Mouse (Mus musculus): ENCODE measurements around the gene Irx6. TPM values are rescaled to one million over a fixed set of nuclear protein-coding genes. Genes with fewer than 3 reads are reported as not detected.

Gene Irx6
- polyA plus RNA-seq, 1 experiment from 2014 or later, result not detected

- Histone ChIP-seq H3K4me1 (ENCODE audit: insufficient read depth) (no peaks in the 10 kb centered on the region), H3K9ac (no peak overlapping the region), H3K9me3 (ENCODE audit: low read depth, low read length) (no peaks in the 10 kb centered on the region), H3K36me3 (ENCODE audit: insufficient read depth) (no peaks in the 10 kb centered on the region), H3K4me2 (no peak overlapping the region), H3K27me3 (ENCODE audit: insufficient read depth, low read length) (peaks cover 54% of the 10 kb centered on the region), H3K4me3 (ENCODE audit: low read depth, low read length) (no peak overlapping the region), H3K27ac (ENCODE audit: low read depth) (no peak overlapping the region)
- ATAC-seq (ENCODE audit: insufficient read depth) (no peak), DNase-seq (no peak)
- WGBS, result 55% methylated on average over 12 of the region's 12 CpGs
- TF ChIP-seq CTCF (IDR thresholded peaks at IDR 0.05; ENCODE audit: low read depth), result no peak
These were observed 3.4 kb upstream of the Irx6 start for GRCm38 (mm10) chr8:92670656-92671195.

DNA sequence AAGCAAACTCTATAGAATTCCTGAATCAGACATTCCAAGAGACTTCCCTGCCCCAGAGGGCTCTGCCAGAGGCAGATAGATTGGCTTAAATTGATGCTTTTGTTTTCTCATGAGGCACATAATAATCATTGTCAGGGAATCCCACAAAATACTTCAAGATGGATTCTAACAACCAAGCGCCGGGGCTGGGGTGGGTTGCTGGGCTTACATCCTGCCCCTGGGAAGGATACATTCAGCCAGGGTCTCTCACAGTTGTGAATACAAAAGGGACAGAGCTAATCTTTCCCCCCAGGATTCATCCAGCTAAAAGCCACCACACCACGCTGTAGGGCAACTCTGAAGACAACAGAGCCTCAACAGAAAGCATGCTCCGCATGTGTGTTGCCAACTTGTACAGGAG is 2.2 kb upstream of the Irx6 start:
- H3K4me3 ChIP-seq (ENCODE audit: low read depth, low read length), result no peak overlapping the region
- no peak overlapping the region for H3K9ac ChIP-seq
- H3K27ac ChIP-seq (ENCODE audit: low read depth), result no peak overlapping the region
- DNase-seq, result no peak
- H3K36me3 ChIP-seq (ENCODE audit: insufficient read depth), result no peaks in the 10 kb centered on the region
- H3K4me2 ChIP-seq, result no peak overlapping the region
- no peak for ATAC-seq (ENCODE audit: insufficient read depth)
- H3K4me1 ChIP-seq (ENCODE audit: insufficient read depth), result no peaks in the 10 kb centered on the region
- WGBS, result 83% methylated on average over 4 of the region's 4 CpGs
- H3K9me3 ChIP-seq (ENCODE audit: low read depth, low read length), result no peaks in the 10 kb centered on the region
- H3K27me3 ChIP-seq (ENCODE audit: insufficient read depth, low read length), result peaks cover 66% of the 10 kb centered on the region
- TF ChIP-seq CTCF (IDR thresholded peaks at IDR 0.05; ENCODE audit: low read depth), result no peak

- H3K4me1 ChIP-seq (ENCODE audit: insufficient read depth), result no peaks in the 10 kb centered on the region
- TF ChIP-seq CTCF (IDR thresholded peaks at IDR 0.05; ENCODE audit: low read depth), result no peak
- H3K27me3 ChIP-seq (ENCODE audit: insufficient read depth, low read length), result peaks cover 78% of the 10 kb centered on the region
- H3K9ac ChIP-seq, result no peak overlapping the region
- WGBS, result 2% methylated on average over 11 of the region's 11 CpGs
- H3K4me2 ChIP-seq, result peak overlapping the region; percentile 76
- no peak overlapping the region for H3K27ac ChIP-seq (ENCODE audit: low read depth)
- DNase-seq (no peak), ATAC-seq (ENCODE audit: insufficient read depth) (no peak; the same call in 1 of the 2 replicates)
- peak overlapping the region; percentile 40 for H3K4me3 ChIP-seq (ENCODE audit: low read depth, low read length)
- no peaks in the 10 kb centered on the region for H3K36me3 ChIP-seq (ENCODE audit: insufficient read depth)
- no peaks in the 10 kb centered on the region for H3K9me3 ChIP-seq (ENCODE audit: low read depth, low read length)
These were observed 987 bp upstream of the Irx6 start for GRCm38 (mm10) chr8:92673101-92673500.

GRCm38 (mm10) chr8:92673555-92674243 is 389 bp upstream of the Irx6 start:
- Histone ChIP-seq H3K4me1 (ENCODE audit: insufficient read depth) (no peaks in the 10 kb centered on the region), H3K27ac (ENCODE audit: low read depth) (no peak overlapping the region), H3K9ac (no peak overlapping the region; the same call in 1 of the 2 replicates), H3K36me3 (ENCODE audit: insufficient read depth) (no peaks in the 10 kb centered on the region), H3K9me3 (ENCODE audit: low read depth, low read length) (no peaks in the 10 kb centered on the region), H3K27me3 (ENCODE audit: insufficient read depth, low read length) (peaks cover 84% of the 10 kb centered on the region), H3K4me2 (peak overlapping the region; percentile 76), H3K4me3 (ENCODE audit: low read depth, low read length) (peak overlapping the region; percentile 40)
- ATAC-seq (ENCODE audit: insufficient read depth) (peak; percentile 88), DNase-seq (peak; percentile 78)
- WGBS, result under 1% methylated on average over 30 of the region's 30 CpGs
- TF ChIP-seq CTCF (IDR thresholded peaks at IDR 0.05; ENCODE audit: low read depth), result peak; percentile 65

DNA sequence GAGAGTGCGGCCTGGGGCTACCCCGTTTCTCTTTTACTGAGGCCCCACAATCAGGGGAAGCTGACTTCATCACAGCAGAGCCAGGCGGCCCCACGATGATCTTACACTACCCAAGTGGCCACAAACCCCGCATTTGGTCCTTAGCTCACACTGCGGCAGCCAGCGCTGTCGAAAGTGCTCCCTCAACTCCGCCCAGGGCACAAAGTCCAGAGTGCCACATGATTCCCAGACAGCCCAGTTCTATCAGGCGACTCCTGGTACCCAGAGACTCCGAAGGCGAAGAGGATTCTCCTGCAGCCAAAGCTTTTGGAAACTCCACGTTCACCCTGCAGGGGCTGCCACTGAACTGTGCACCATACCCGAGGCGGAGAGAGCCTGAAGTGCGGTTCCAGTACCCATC is 4.3 kb downstream of the Irx6 start:
- no peak overlapping the region for H3K9ac ChIP-seq
- peak; percentile 5 for DNase-seq
- no peaks in the 10 kb centered on the region for H3K4me1 ChIP-seq (ENCODE audit: insufficient read depth)
- ATAC-seq (ENCODE audit: insufficient read depth), result no peak
- H3K9me3 ChIP-seq (ENCODE audit: low read depth, low read length), result no peaks in the 10 kb centered on the region
- whole genome bisulfite sequencing, result 12% methylated on average over 16 of the region's 16 CpGs
- H3K27ac ChIP-seq (ENCODE audit: low read depth), result no peak overlapping the region
- no peak overlapping the region; the same call in 1 of the 2 replicates for H3K4me3 ChIP-seq (ENCODE audit: low read depth, low read length)
- no peaks in the 10 kb centered on the region for H3K36me3 ChIP-seq (ENCODE audit: insufficient read depth)
- peak overlapping the region; percentile 23; the same call in 1 of the 2 replicates for H3K4me2 ChIP-seq
- H3K27me3 ChIP-seq (ENCODE audit: insufficient read depth, low read length), result peaks cover 78% of the 10 kb centered on the region
- no peak for TF ChIP-seq CTCF (IDR thresholded peaks at IDR 0.05; ENCODE audit: low read depth)

GRCm38 (mm10) chr8:92697361-92697760 is 23.3 kb downstream of the Irx6 start:
- Histone ChIP-seq H3K9ac (no peak overlapping the region), H3K27me3 (ENCODE audit: insufficient read depth, low read length) (no peaks in the 10 kb centered on the region), H3K9me3 (ENCODE audit: low read depth, low read length) (no peaks in the 10 kb centered on the region), H3K27ac (ENCODE audit: low read depth) (no peak overlapping the region), H3K4me1 (ENCODE audit: insufficient read depth) (no peaks in the 10 kb centered on the region), H3K4me2 (no peak overlapping the region), H3K4me3 (ENCODE audit: low read depth, low read length) (no peak overlapping the region), H3K36me3 (ENCODE audit: insufficient read depth) (no peaks in the 10 kb centered on the region)
- no peak for ATAC-seq (ENCODE audit: insufficient read depth)
- WGBS, result 71% methylated on average over 5 of the region's 5 CpGs
- DNase-seq, result no peak
- no peak for TF ChIP-seq CTCF (IDR thresholded peaks at IDR 0.05; ENCODE audit: low read depth)

GRCm38 (mm10) chr8:92698411-92698810 is 24.3 kb downstream of the Irx6 start:
- no peak for ATAC-seq (ENCODE audit: insufficient read depth)
- Histone ChIP-seq H3K27ac (ENCODE audit: low read depth) (no peak overlapping the region), H3K9me3 (ENCODE audit: low read depth, low read length) (no peaks in the 10 kb centered on the region), H3K27me3 (ENCODE audit: insufficient read depth, low read length) (no peaks in the 10 kb centered on the region), H3K4me2 (no peak overlapping the region), H3K9ac (no peak overlapping the region), H3K4me3 (ENCODE audit: low read depth, low read length) (no peak overlapping the region), H3K4me1 (ENCODE audit: insufficient read depth) (no peaks in the 10 kb centered on the region), H3K36me3 (ENCODE audit: insufficient read depth) (no peaks in the 10 kb centered on the region)
- no peak for TF ChIP-seq CTCF (IDR thresholded peaks at IDR 0.05; ENCODE audit: low read depth)
- DNase-seq, result no peak
- WGBS, result 65% methylated on average over 3 of the region's 3 CpGs
